Mouse (Mus musculus): ENCODE measurements around the gene Fbxw9. TPM values are rescaled to one million over a fixed set of nuclear protein-coding genes. Genes with fewer than 3 reads are reported as not detected.
"Not testable (repeated sequence)": the region's sequence is repeated elsewhere in the genome, so short reads cannot be mapped to it uniquely, and the experiment has no call there.

Gene Fbxw9
- polyA plus RNA-seq, 1 experiment from 2014 or later, result 78.3 TPM

DNA sequence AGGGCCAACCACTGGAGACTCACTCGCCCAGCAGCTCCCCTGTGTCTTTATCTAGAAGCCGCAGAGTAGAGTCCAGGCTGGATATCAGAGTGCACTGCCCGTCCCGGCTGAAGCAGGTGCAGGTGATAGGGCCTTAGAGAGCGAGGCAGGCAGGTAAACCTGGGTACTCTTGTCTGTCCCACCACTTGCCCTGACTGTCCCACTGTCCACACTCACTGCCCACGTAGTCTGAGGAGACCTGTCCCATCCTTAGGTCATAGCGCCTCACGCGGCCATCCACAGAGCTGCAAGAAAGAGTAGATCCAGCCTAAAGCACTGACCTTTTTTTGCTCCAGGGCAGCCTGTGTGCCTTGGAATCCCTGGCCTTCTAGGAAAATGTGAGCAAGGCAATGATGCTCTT lies 16.1 kb downstream of the Fbxw9 start:
- no peak overlapping the region for H3K4me3 ChIP-seq (replicated peaks; ENCODE audit: low read length)
- 82% methylated on average over 9 of the region's 9 CpGs for WGBS
- no peak overlapping the region for H3K9ac ChIP-seq (replicated peaks; ENCODE audit: low read depth, low read length)
- H3K4me2 ChIP-seq (ENCODE audit: low read length), result no peak overlapping the region
- no peaks in the 10 kb centered on the region for H3K9me3 ChIP-seq (ENCODE audit: control insufficient read depth, low read length)
- peaks cover 20% of the 10 kb centered on the region for H3K4me1 ChIP-seq (replicated peaks; ENCODE audit: control insufficient read depth, insufficient read depth, low read length)
- no peaks in the 10 kb centered on the region for H3K27me3 ChIP-seq (replicated peaks; ENCODE audit: control insufficient read depth, insufficient read depth, low read length)
- no peak overlapping the region for H3K27ac ChIP-seq (ENCODE audit: low read length)
- H3K36me3 ChIP-seq (ENCODE audit: control insufficient read depth, insufficient read depth), result peaks cover 20% of the 10 kb centered on the region
- no peak for ATAC-seq

DNA sequence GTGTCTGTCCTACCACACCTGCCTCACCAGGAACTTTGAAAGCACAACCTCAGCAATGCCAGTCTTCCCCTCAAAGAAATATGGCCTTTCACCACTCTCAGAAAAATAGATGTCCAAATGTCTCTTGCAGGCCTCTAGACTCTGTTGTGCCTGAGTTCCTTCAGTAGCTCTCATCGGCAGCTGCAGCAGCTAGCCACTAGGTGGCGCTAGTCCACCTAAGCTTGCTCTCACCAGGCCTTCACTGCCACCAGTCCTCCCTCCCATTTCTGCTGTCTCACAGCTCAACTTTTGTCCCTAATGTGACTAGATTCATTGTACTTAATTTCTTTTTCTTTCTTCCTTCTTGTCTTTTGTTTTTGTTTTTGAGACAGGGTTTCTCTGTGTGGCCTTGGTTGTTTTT lies 17.1 kb downstream of the Fbxw9 start:
- Histone ChIP-seq H3K4me3 (replicated peaks; ENCODE audit: low read length) (no peak overlapping the region), H3K36me3 (ENCODE audit: control insufficient read depth, insufficient read depth) (peaks cover 20% of the 10 kb centered on the region), H3K27ac (ENCODE audit: low read length) (no peak overlapping the region), H3K9ac (replicated peaks; ENCODE audit: low read depth, low read length) (no peak overlapping the region), H3K4me1 (replicated peaks; ENCODE audit: control insufficient read depth, insufficient read depth, low read length) (peaks cover 27% of the 10 kb centered on the region), H3K4me2 (ENCODE audit: low read length) (no peak overlapping the region), H3K27me3 (replicated peaks; ENCODE audit: control insufficient read depth, insufficient read depth, low read length) (no peaks in the 10 kb centered on the region), H3K9me3 (ENCODE audit: control insufficient read depth, low read length) (no peaks in the 10 kb centered on the region)
- WGBS, result 0% methylated on average over 2 of the region's 2 CpGs
- peak; percentile 57 for ATAC-seq

DNA sequence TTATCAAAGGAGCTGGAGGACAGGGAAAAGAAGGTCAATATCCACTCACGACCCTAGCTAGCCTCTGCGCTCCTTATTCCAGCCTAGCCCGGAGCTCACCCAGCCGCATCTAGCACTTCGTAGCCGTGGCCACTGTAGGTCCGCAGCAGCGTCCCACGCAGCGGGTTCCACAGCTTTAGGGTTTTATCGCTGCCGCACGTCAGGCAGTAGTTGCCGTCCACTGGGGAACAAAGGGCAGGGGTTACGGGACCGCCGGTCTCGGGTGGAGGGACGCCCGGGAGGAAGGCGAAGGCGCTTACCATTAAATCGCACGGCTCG lies 20.3 kb downstream of the Fbxw9 start:
- Histone ChIP-seq H3K9me3 (ENCODE audit: control insufficient read depth, low read length) (no peaks in the 10 kb centered on the region), H3K27me3 (replicated peaks; ENCODE audit: control insufficient read depth, insufficient read depth, low read length) (no peaks in the 10 kb centered on the region), H3K36me3 (ENCODE audit: control insufficient read depth, insufficient read depth) (peaks cover 12% of the 10 kb centered on the region), H3K4me2 (ENCODE audit: low read length) (peak overlapping the region; percentile 71), H3K4me3 (replicated peaks; ENCODE audit: low read length) (peak overlapping the region; percentile 57), H3K4me1 (replicated peaks; ENCODE audit: control insufficient read depth, insufficient read depth, low read length) (peaks cover 34% of the 10 kb centered on the region), H3K9ac (replicated peaks; ENCODE audit: low read depth, low read length) (peak overlapping the region; percentile 81), H3K27ac (ENCODE audit: low read length) (no peak overlapping the region)
- ATAC-seq, result no peak
- WGBS, result 1% methylated on average over 25 of the region's 25 CpGs

DNA sequence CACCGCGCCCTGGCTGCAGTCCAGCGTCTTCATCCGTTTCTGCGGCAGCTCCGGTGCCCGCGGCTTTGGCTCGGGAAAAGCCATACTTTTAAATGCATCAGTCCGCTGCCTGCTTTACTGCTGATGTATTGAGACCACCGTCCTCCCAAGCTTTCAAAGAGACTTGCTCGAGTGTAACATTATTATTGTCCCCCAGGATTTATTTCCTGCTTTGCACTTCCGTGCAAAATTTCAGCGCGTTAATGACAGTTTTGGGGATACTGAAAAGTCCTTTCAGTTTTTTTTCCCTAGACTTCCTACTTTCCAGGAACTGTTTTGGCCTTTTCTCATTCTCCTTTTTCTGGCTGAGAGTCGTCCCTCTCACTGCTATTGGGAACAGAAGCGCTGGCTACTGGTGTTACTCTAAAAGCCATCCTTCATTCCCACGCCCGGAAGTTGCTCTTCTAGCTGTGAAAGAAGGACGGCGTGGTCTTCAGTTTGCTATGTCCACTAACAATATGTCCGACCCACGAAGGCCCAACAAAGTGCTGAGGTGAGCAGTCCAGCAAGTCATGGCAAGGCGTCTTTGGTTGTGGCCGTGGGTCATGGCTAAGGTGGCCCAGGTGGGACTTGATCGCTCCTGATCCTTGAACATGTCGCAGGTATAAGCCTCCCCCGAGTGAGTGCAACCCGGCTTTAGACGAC lies 20.8 kb downstream of the Fbxw9 start, which contains the start of gene Wdr83os:
Wdr83os (plus strand) TSS at position 209 of the 684 bp plus-strand sequence.
- Histone ChIP-seq H3K4me3 (replicated peaks; ENCODE audit: low read length) (peak within 1 kb of the TSS; percentile 57), H3K4me1 (replicated peaks; ENCODE audit: control insufficient read depth, insufficient read depth, low read length) (peaks cover 34% of the 10 kb centered on the region), H3K36me3 (ENCODE audit: control insufficient read depth, insufficient read depth) (peaks cover 10% of the 10 kb centered on the region), H3K27me3 (replicated peaks; ENCODE audit: control insufficient read depth, insufficient read depth, low read length) (no peaks in the 10 kb centered on the region), H3K9me3 (ENCODE audit: control insufficient read depth, low read length) (no peaks in the 10 kb centered on the region), H3K27ac (ENCODE audit: low read length) (0 out of 2 replicates have a peak within 1 kb of the TSS, but pooled peaks have one; percentile 12), H3K4me2 (ENCODE audit: low read length) (peak within 1 kb of the TSS; percentile 71), H3K9ac (replicated peaks; ENCODE audit: low read depth, low read length) (peak within 1 kb of the TSS; percentile 81)
- under 1% methylated on average over 30 of the region's 30 CpGs for WGBS
- peak; percentile 16 for ATAC-seq

DNA sequence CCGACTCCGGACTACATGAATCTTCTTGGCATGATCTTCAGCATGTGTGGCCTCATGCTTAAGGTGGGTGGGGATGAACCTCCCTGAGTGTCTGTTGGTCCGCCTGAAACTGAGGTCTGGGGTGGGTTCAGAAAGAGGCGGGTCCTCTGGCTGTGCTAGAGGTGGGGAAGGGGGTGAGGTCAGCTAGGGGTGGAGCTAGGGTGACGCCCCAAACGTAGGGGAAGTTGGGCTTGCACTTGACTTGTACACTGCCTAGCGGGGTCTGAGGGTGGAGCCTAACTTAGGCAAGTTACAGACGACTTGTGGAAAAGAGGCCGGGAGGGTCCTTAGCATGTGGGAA lies 21.3 kb downstream of the Fbxw9 start, which contains the start of gene Wdr83:
Wdr83 (minus strand) TSS at position 91 of the 340 bp plus-strand sequence.
- H3K4me3 ChIP-seq (replicated peaks; ENCODE audit: low read length), result peak within 1 kb of the TSS; percentile 57
- peak; percentile 30 for ATAC-seq
- 2% methylated on average over 9 of the region's 9 CpGs for WGBS
- H3K27ac ChIP-seq (ENCODE audit: low read length), result 0 out of 2 replicates have a peak within 1 kb of the TSS, but pooled peaks have one; percentile 12
- H3K9me3 ChIP-seq (ENCODE audit: control insufficient read depth, low read length), result no peaks in the 10 kb centered on the region
- peaks cover 34% of the 10 kb centered on the region for H3K4me1 ChIP-seq (replicated peaks; ENCODE audit: control insufficient read depth, insufficient read depth, low read length)
- peak within 1 kb of the TSS; percentile 71 for H3K4me2 ChIP-seq (ENCODE audit: low read length)
- H3K27me3 ChIP-seq (replicated peaks; ENCODE audit: control insufficient read depth, insufficient read depth, low read length), result no peaks in the 10 kb centered on the region
- H3K9ac ChIP-seq (replicated peaks; ENCODE audit: low read depth, low read length), result peak within 1 kb of the TSS; percentile 81
- H3K36me3 ChIP-seq (ENCODE audit: control insufficient read depth, insufficient read depth), result peaks cover 7% of the 10 kb centered on the region

DNA sequence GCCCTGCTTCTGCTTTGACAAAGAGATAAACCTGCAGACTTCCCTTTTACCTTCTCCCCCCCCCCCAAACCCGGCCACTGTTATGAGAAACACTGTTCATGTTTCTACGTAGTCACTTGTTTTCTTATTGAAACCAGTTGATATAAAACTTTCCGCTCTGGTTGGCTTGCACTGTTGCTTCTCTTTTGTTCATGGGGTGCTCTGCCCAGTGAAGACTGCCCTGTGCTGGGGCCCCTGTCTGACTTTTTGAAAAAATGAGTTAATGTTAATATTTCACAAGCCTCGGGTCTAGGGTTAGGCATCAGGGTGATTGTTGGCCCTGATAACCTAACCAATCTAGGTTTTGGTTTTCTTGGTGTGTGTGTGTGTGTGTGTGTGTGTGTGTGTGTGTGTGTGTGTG lies 22.3 kb downstream of the Fbxw9 start:
- WGBS, result 90% methylated on average over 4 of the region's 4 CpGs
- not testable (repeated sequence) for ATAC-seq

DNA sequence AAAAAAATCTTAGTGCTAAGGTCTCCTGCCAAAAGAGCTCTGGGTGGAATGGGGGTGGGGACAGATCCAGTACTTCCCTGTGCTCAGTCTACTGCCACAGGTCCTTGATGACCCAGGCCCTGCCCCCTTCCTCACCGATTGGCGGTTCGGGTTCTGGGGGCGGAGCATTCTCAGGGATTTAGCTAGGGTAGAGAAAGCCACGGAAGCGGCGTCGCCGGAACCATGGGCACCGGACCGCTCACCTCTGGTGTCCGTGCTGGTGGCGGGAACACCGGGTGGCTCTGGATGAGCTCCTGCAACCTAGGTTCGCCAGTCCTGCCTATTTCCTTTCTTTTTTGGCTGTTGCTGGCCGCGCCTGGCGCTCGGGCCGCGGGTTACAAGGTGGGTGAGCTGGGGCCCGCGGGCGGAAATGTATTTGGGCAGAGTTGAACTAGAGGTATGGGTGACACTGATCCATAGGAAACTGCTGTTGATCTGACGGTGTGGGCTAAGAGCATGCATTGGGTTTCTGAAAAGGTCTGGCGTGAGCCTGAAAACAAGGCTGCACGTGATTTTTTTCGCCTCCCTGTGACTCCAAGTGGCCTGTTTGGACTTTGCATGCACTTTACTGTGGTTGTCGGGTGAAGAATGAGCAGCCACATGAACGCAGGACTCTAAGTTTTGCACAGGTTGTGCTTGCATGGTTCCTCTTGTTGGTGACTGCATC lies 23.4 kb downstream of the Fbxw9 start, which contains the start of gene Man2b1:
Man2b1 (plus strand) TSS at position 163 of the 706 bp plus-strand sequence.
- peak within 1 kb of the TSS; percentile 86 for H3K4me2 ChIP-seq (ENCODE audit: low read length)
- peaks cover 34% of the 10 kb centered on the region for H3K4me1 ChIP-seq (replicated peaks; ENCODE audit: control insufficient read depth, insufficient read depth, low read length)
- no peak within 1 kb of the TSS for H3K27ac ChIP-seq (ENCODE audit: low read length)
- WGBS, result under 1% methylated on average over 30 of the region's 30 CpGs
- H3K36me3 ChIP-seq (ENCODE audit: control insufficient read depth, insufficient read depth), result peaks cover 5% of the 10 kb centered on the region
- ATAC-seq, result peak; percentile 84
- H3K9me3 ChIP-seq (ENCODE audit: control insufficient read depth, low read length), result no peaks in the 10 kb centered on the region
- no peaks in the 10 kb centered on the region for H3K27me3 ChIP-seq (replicated peaks; ENCODE audit: control insufficient read depth, insufficient read depth, low read length)
- H3K4me3 ChIP-seq (replicated peaks; ENCODE audit: low read length), result peak within 1 kb of the TSS; percentile 67
- H3K9ac ChIP-seq (replicated peaks; ENCODE audit: low read depth, low read length), result peak within 1 kb of the TSS; percentile 70

More for the DNA sequence above, 22.3 kb downstream of the Fbxw9 start:
- not testable (repeated sequence) for H3K9me3 ChIP-seq (ENCODE audit: control insufficient read depth, low read length); H3K27me3 ChIP-seq (replicated peaks; ENCODE audit: control insufficient read depth, insufficient read depth, low read length); H3K4me2 ChIP-seq (ENCODE audit: low read length); H3K4me3 ChIP-seq (replicated peaks; ENCODE audit: low read length); H3K27ac ChIP-seq (ENCODE audit: low read length); H3K36me3 ChIP-seq (ENCODE audit: control insufficient read depth, insufficient read depth); H3K9ac ChIP-seq (replicated peaks; ENCODE audit: low read depth, low read length)
- peaks cover 34% of the 10 kb centered on the region for H3K4me1 ChIP-seq (replicated peaks; ENCODE audit: control insufficient read depth, insufficient read depth, low read length)

DNA sequence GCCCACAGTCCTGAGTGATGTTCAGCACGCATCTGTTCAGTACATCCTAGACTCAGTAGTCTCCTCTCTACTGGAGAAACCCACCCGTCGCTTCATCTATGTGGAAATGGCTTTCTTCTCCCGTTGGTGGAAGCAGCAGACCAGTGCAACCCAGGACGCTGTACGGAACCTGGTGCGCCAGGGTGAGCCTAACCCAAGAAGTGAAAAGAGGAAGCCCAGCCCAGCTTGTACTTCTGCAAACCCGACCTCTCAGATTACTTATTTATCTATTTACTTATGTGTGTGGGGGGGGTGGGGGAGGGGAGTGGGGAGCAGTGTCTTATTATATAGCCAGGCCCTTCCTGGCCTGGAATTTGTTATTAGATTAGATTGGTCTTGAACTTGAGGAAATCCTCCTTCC lies 24.8 kb downstream of the Fbxw9 start:
- H3K27me3 ChIP-seq (replicated peaks; ENCODE audit: control insufficient read depth, insufficient read depth, low read length), result no peaks in the 10 kb centered on the region
- no peaks in the 10 kb centered on the region for H3K9me3 ChIP-seq (ENCODE audit: control insufficient read depth, low read length)
- H3K4me3 ChIP-seq (replicated peaks; ENCODE audit: low read length), result no peak overlapping the region
- H3K9ac ChIP-seq (replicated peaks; ENCODE audit: low read depth, low read length), result no peak overlapping the region
- H3K27ac ChIP-seq (ENCODE audit: low read length), result no peak overlapping the region
- ATAC-seq, result no peak
- H3K4me2 ChIP-seq (ENCODE audit: low read length), result no peak overlapping the region
- 90% methylated on average over 8 of the region's 8 CpGs for WGBS
- H3K4me1 ChIP-seq (replicated peaks; ENCODE audit: control insufficient read depth, insufficient read depth, low read length), result peaks cover 30% of the 10 kb centered on the region
- H3K36me3 ChIP-seq (ENCODE audit: control insufficient read depth, insufficient read depth), result peaks cover 4% of the 10 kb centered on the region; the same call in 1 of the 2 replicates

DNA sequence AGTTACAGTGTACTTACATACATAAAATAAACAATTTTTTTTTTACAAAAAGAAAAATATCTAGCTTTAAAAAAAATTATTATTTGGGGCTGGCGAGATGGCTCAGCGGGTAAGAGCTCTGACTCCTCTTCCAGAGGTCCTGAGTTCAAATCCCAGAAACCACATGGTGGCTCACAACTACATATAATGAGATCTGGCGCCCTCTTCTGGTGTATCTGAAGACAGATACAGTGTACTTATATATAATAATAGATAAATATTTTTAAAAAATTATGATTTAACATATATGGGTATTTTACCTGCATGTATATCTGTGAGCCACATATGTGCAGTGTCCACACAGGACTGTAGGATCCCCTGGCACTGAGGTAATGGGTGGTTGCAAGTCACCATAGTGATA lies 26.4 kb downstream of the Fbxw9 start:
- H3K4me2 ChIP-seq (ENCODE audit: low read length), result no peak overlapping the region
- 83% methylated on average over 3 of the region's 3 CpGs for WGBS
- no peaks in the 10 kb centered on the region for H3K9me3 ChIP-seq (ENCODE audit: control insufficient read depth, low read length)
- no peak overlapping the region for H3K4me3 ChIP-seq (replicated peaks; ENCODE audit: low read length)
- H3K27ac ChIP-seq (ENCODE audit: low read length), result no peak overlapping the region
- H3K9ac ChIP-seq (replicated peaks; ENCODE audit: low read depth, low read length), result no peak overlapping the region
- H3K36me3 ChIP-seq (ENCODE audit: control insufficient read depth, insufficient read depth), result peaks cover 4% of the 10 kb centered on the region; the same call in 1 of the 2 replicates
- no peaks in the 10 kb centered on the region for H3K27me3 ChIP-seq (replicated peaks; ENCODE audit: control insufficient read depth, insufficient read depth, low read length)
- H3K4me1 ChIP-seq (replicated peaks; ENCODE audit: control insufficient read depth, insufficient read depth, low read length), result peaks cover 24% of the 10 kb centered on the region
- ATAC-seq, result no peak
